Mouse (Mus musculus): ENCODE measurements around the gene Atxn7l2.
"Not testable (repeated sequence)": the region's sequence is repeated elsewhere in the genome, so short reads cannot be mapped to it uniquely, and the experiment has no call there.

Gene Atxn7l2

GRCm38 (mm10) chr3:108210771-108211139 is at the start of gene Atxn7l2:
Gene Atxn7l2 (minus strand): TSS chr3:108210934.
- H3K36me3 ChIP-seq (ENCODE audit: insufficient read depth, low read length), result peaks cover 25% of the 10 kb centered on the region
- peaks cover 20% of the 10 kb centered on the region for H3K27me3 ChIP-seq (ENCODE audit: insufficient read depth, low read length)
- H3K4me1 ChIP-seq (replicated peaks; ENCODE audit: low read depth, low read length), result peaks cover 59% of the 10 kb centered on the region
- H3K4me3 ChIP-seq (replicated peaks; ENCODE audit: low read length), result peak within 1 kb of the TSS; percentile 89
- no peak for TF ChIP-seq NANOG (IDR thresholded peaks at IDR 0.05; ENCODE audit: borderline replicate concordance, low read length)
- no peaks in the 10 kb centered on the region for H3K9me3 ChIP-seq (ENCODE audit: low read length)

GRCm38 (mm10) chr3:108259319-108259718 is 48.6 kb upstream of the Atxn7l2 start:
- TF ChIP-seq NANOG (IDR thresholded peaks at IDR 0.05; ENCODE audit: borderline replicate concordance, low read length), result no peak
- TF ChIP-seq POU5F1 (IDR thresholded peaks at IDR 0.05; ENCODE audit: borderline replicate concordance, low read length), result no peak
- TF ChIP-seq CTCF (conservative IDR thresholded peaks at IDR 0.05; ENCODE audit: low read length), result no peak
- Histone ChIP-seq H3K4me1 (replicated peaks; ENCODE audit: low read depth, low read length) (peaks cover 29% of the 10 kb centered on the region), H3K27me3 (ENCODE audit: insufficient read depth, low read length) (no peaks in the 10 kb centered on the region), H3K9me3 (ENCODE audit: low read length) (no peaks in the 10 kb centered on the region), H3K36me3 (ENCODE audit: insufficient read depth, low read length) (peaks cover 32% of the 10 kb centered on the region), H3K4me3 (replicated peaks; ENCODE audit: low read length) (0 out of 2 replicates have a peak overlapping the region, but pooled peaks have one; percentile 29)

- no peak for TF ChIP-seq POU5F1 (IDR thresholded peaks at IDR 0.05; ENCODE audit: borderline replicate concordance, low read length)
- TF ChIP-seq NANOG (IDR thresholded peaks at IDR 0.05; ENCODE audit: borderline replicate concordance, low read length), result no peak
- no peak for TF ChIP-seq CTCF (conservative IDR thresholded peaks at IDR 0.05; ENCODE audit: low read length)
- H3K4me1 ChIP-seq (replicated peaks; ENCODE audit: low read depth, low read length), result peaks cover 29% of the 10 kb centered on the region
These were observed 47.2 kb upstream of the Atxn7l2 start for GRCm38 (mm10) chr3:108257831-108258500.

GRCm38 (mm10) chr3:108256719-108257637 is 46.2 kb upstream of the Atxn7l2 start, which contains the start of gene Psma5:
Gene Psma5 (plus strand): TSS chr3:108256926.
- no peaks in the 10 kb centered on the region for H3K9me3 ChIP-seq (ENCODE audit: low read length)
- peak within 1 kb of the TSS; percentile 96 for H3K4me3 ChIP-seq (replicated peaks; ENCODE audit: low read length)
- peaks cover 29% of the 10 kb centered on the region for H3K4me1 ChIP-seq (replicated peaks; ENCODE audit: low read depth, low read length)
- H3K36me3 ChIP-seq (ENCODE audit: insufficient read depth, low read length), result peaks cover 15% of the 10 kb centered on the region
- no peaks in the 10 kb centered on the region for H3K27me3 ChIP-seq (ENCODE audit: insufficient read depth, low read length)
- TF ChIP-seq POU5F1 (IDR thresholded peaks at IDR 0.05; ENCODE audit: borderline replicate concordance, low read length) (no peak), NANOG (IDR thresholded peaks at IDR 0.05; ENCODE audit: borderline replicate concordance, low read length) (no peak), CTCF (conservative IDR thresholded peaks at IDR 0.05; ENCODE audit: low read length) (no peak)

More at GRCm38 (mm10) chr3:108257831-108258500, 47.2 kb upstream of the Atxn7l2 start:
- no peaks in the 10 kb centered on the region for H3K9me3 ChIP-seq (ENCODE audit: low read length)
- H3K4me3 ChIP-seq (replicated peaks; ENCODE audit: low read length), result peak overlapping the region; percentile 96
- H3K36me3 ChIP-seq (ENCODE audit: insufficient read depth, low read length), result peaks cover 23% of the 10 kb centered on the region
- no peaks in the 10 kb centered on the region for H3K27me3 ChIP-seq (ENCODE audit: insufficient read depth, low read length)

GRCm38 (mm10) chr3:108246857-108247256 is 36.1 kb upstream of the Atxn7l2 start:
- peaks cover 10% of the 10 kb centered on the region for H3K4me1 ChIP-seq (replicated peaks; ENCODE audit: low read depth, low read length)
- no peak overlapping the region for H3K4me3 ChIP-seq (replicated peaks; ENCODE audit: low read length)
- no peak for TF ChIP-seq POU5F1 (IDR thresholded peaks at IDR 0.05; ENCODE audit: borderline replicate concordance, low read length)
- TF ChIP-seq NANOG (IDR thresholded peaks at IDR 0.05; ENCODE audit: borderline replicate concordance, low read length), result no peak
- H3K9me3 ChIP-seq (ENCODE audit: low read length), result peaks cover 16% of the 10 kb centered on the region
- no peaks in the 10 kb centered on the region for H3K27me3 ChIP-seq (ENCODE audit: insufficient read depth, low read length)
- no peaks in the 10 kb centered on the region for H3K36me3 ChIP-seq (ENCODE audit: insufficient read depth, low read length)

- Histone ChIP-seq H3K27me3 (ENCODE audit: insufficient read depth, low read length) (peaks cover 22% of the 10 kb centered on the region), H3K9me3 (ENCODE audit: low read length) (peaks cover 14% of the 10 kb centered on the region), H3K4me3 (replicated peaks; ENCODE audit: low read length) (no peak overlapping the region), H3K4me1 (replicated peaks; ENCODE audit: low read depth, low read length) (peaks cover 9% of the 10 kb centered on the region; the same call in 1 of the 2 replicates), H3K36me3 (ENCODE audit: insufficient read depth, low read length) (no peaks in the 10 kb centered on the region)
- no peak for TF ChIP-seq POU5F1 (IDR thresholded peaks at IDR 0.05; ENCODE audit: borderline replicate concordance, low read length)
- TF ChIP-seq CTCF (conservative IDR thresholded peaks at IDR 0.05; ENCODE audit: low read length), result no peak
- no peak for TF ChIP-seq NANOG (IDR thresholded peaks at IDR 0.05; ENCODE audit: borderline replicate concordance, low read length)
These were observed 30.6 kb upstream of the Atxn7l2 start for GRCm38 (mm10) chr3:108241243-108241839.

GRCm38 (mm10) chr3:108237474-108238102 is 26.9 kb upstream of the Atxn7l2 start:
- H3K9me3 ChIP-seq (ENCODE audit: low read length); H3K36me3 ChIP-seq (ENCODE audit: insufficient read depth, low read length); H3K4me1 ChIP-seq (replicated peaks; ENCODE audit: low read depth, low read length); H3K4me3 ChIP-seq (replicated peaks; ENCODE audit: low read length): not testable (repeated sequence)
- H3K27me3 ChIP-seq (ENCODE audit: insufficient read depth, low read length), result peaks cover 22% of the 10 kb centered on the region
- TF ChIP-seq CTCF (conservative IDR thresholded peaks at IDR 0.05; ENCODE audit: low read length), result peak; percentile 28; the same call in 1 of the 2 replicates

GRCm38 (mm10) chr3:108231646-108232045 is 20.9 kb upstream of the Atxn7l2 start:
- H3K9me3 ChIP-seq (ENCODE audit: low read length), result no peaks in the 10 kb centered on the region
- peaks cover 13% of the 10 kb centered on the region for H3K27me3 ChIP-seq (ENCODE audit: insufficient read depth, low read length)
- H3K4me3 ChIP-seq (replicated peaks; ENCODE audit: low read length), result no peak overlapping the region
- no peaks in the 10 kb centered on the region for H3K36me3 ChIP-seq (ENCODE audit: insufficient read depth, low read length)
- peaks cover 21% of the 10 kb centered on the region for H3K4me1 ChIP-seq (replicated peaks; ENCODE audit: low read depth, low read length)
- no peak for TF ChIP-seq POU5F1 (IDR thresholded peaks at IDR 0.05; ENCODE audit: borderline replicate concordance, low read length)

All from E14TG2a.4 (cell line).